Mouse (Mus musculus) brain, adult 2 months (tissue): ENCODE results near the gene Sema4a.
"Not testable (repeated sequence)": the region's sequence is repeated elsewhere in the genome, so short reads cannot be mapped to it uniquely, and the experiment has no call there.

Experiments used
- DNase-seq: peaks from one replicate; pipeline ENCODE4 v3.0.0; 2011; ENCODE audit warnings: low read depth, low spot score

Gene Sema4a

GRCm38 (mm10) chr3:88455588-88456264, 5.3 kb downstream of the Sema4a start:
- no peak for DNase-seq

- DNase-seq = no peak
Observed at GRCm38 (mm10) chr3:88454762-88455587, 6.0 kb downstream of the Sema4a start.

GRCm38 (mm10) chr3:88453986-88454385, 7.0 kb downstream of the Sema4a start:
- DNase-seq = no peak

- no peak for DNase-seq
Observed at GRCm38 (mm10) chr3:88453369-88453768, 7.6 kb downstream of the Sema4a start.

GRCm38 (mm10) chr3:88452716-88453115, 8.3 kb downstream of the Sema4a start:
- peak; percentile 45 for DNase-seq

GRCm38 (mm10) chr3:88452246-88452645, 8.7 kb downstream of the Sema4a start:
- no peak for DNase-seq

GRCm38 (mm10) chr3:88450379-88451131, 10.4 kb downstream of the Sema4a start:
- DNase-seq = no peak

GRCm38 (mm10) chr3:88449395-88450023, 11.5 kb downstream of the Sema4a start:
- peak; percentile 83 for DNase-seq

- no peak for DNase-seq
Observed at GRCm38 (mm10) chr3:88448443-88448842, 12.5 kb downstream of the Sema4a start.

- DNase-seq = no peak
Observed at GRCm38 (mm10) chr3:88447676-88448183, 13.3 kb downstream of the Sema4a start.

GRCm38 (mm10) chr3:88446471-88447123, 14.4 kb downstream of the Sema4a start:
- DNase-seq = peak; percentile 66

GRCm38 (mm10) chr3:88442888-88443287, 18.1 kb downstream of the Sema4a start:
- DNase-seq = no peak

- DNase-seq = no peak
Observed at GRCm38 (mm10) chr3:88442488-88442887, 18.5 kb downstream of the Sema4a start.

GRCm38 (mm10) chr3:88440500-88441381, 20.2 kb downstream of the Sema4a start:
- peak; percentile 83 for DNase-seq

GRCm38 (mm10) chr3:88439582-88439981, 21.4 kb downstream of the Sema4a start:
- peak; percentile 24 for DNase-seq

- no peak for DNase-seq
Observed at GRCm38 (mm10) chr3:88437454-88437853, 23.5 kb downstream of the Sema4a start.

- DNase-seq = peak; percentile 81
Observed at GRCm38 (mm10) chr3:88436395-88437201, 24.4 kb downstream of the Sema4a start.

GRCm38 (mm10) chr3:88435515-88435914, 25.5 kb downstream of the Sema4a start:
- DNase-seq = peak; percentile 94

- not testable (repeated sequence) for DNase-seq
Observed at GRCm38 (mm10) chr3:88428639-88429038, 32.3 kb downstream of the Sema4a start.
